Mouse (Mus musculus): ENCODE results near the gene Irf8. TPM values are rescaled to one million over a fixed set of nuclear protein-coding genes. Genes with fewer than 3 reads are reported as not detected.
A peak's percentile ranks its signal among the peaks of the same experiment; 100 is the strongest.
"Not testable (repeated sequence)": the region's sequence is repeated elsewhere in the genome, so short reads cannot be mapped to it uniquely, and the experiment has no call there.

The Irf8 gene
- polyA plus RNA-seq, 1 experiment: 50.7 TPM

DNA sequence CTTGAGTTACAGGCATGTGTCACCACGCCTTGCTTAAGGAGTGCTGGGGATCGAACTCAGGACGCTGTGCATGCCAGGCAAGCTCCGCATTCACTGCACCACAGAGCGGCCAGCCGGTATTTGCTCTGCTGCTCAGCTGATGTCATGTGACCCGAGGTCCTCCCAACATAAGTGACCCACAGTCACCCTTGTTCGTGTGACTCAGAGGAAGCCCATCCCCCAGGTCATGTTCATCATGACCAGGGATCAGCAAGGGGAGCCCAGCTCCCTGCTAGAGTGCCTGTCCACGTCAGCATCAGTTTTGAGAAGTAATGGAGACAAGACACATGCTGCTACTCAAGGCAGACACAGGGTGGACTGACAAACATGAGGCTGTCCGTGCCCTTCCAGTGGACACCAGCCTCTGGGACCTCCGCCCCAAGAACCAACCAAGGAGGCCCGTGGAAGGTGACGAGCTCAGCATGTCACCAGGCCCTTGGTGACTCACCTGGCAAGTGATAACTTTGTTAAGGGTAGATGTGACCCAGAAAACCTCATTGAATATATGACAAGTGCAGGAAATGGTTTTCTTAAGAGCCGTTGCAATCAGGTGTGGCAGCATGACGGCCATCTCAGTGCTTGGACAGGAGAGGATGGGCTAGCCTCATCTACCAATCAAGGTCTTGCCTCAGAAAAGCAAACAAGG lies 20.0 kb upstream of the Irf8 start:
- Histone ChIP-seq H3K27me3 (replicated peaks) (peaks cover 6% of the 10 kb centered on the region), H3K4me3 (replicated peaks) (peak overlapping the region; percentile 80), H3K36me3 (replicated peaks; ENCODE audit: low read length) (no peaks in the 10 kb centered on the region), H3K9me3 (peaks cover 3% of the 10 kb centered on the region; the same call in 1 of the 2 replicates), H3K4me1 (peaks cover 58% of the 10 kb centered on the region)
- TF ChIP-seq GATA1 (IDR thresholded peaks at IDR 0.05; ENCODE audit: borderline replicate concordance, low read length): no peak
- no peak for TF ChIP-seq FLI1 (IDR thresholded peaks at IDR 0.05; ENCODE audit: low read length)

GRCm38 (mm10) chr8:120719586-120720236 lies 16.4 kb upstream of the Irf8 start:
- TF ChIP-seq GATA1 (IDR thresholded peaks at IDR 0.05; ENCODE audit: borderline replicate concordance, low read length): no peak
- no peak for TF ChIP-seq FLI1 (IDR thresholded peaks at IDR 0.05; ENCODE audit: low read length)
- peaks cover 8% of the 10 kb centered on the region for H3K27me3 ChIP-seq (replicated peaks)
- no peak overlapping the region for H3K4me3 ChIP-seq (replicated peaks)
- H3K9me3 ChIP-seq: peaks cover 26% of the 10 kb centered on the region
- no peaks in the 10 kb centered on the region for H3K36me3 ChIP-seq (replicated peaks; ENCODE audit: low read length)
- H3K4me1 ChIP-seq: peaks cover 52% of the 10 kb centered on the region

- peaks cover 34% of the 10 kb centered on the region for H3K4me1 ChIP-seq
- no peaks in the 10 kb centered on the region for H3K36me3 ChIP-seq (replicated peaks; ENCODE audit: low read length)
- no peak overlapping the region for H3K4me3 ChIP-seq (replicated peaks)
- peaks cover 26% of the 10 kb centered on the region for H3K9me3 ChIP-seq
- peaks cover 8% of the 10 kb centered on the region for H3K27me3 ChIP-seq (replicated peaks)
- TF ChIP-seq GATA1 (IDR thresholded peaks at IDR 0.05; ENCODE audit: borderline replicate concordance, low read length) (no peak), FLI1 (IDR thresholded peaks at IDR 0.05; ENCODE audit: low read length) (no peak)
Measured at GRCm38 (mm10) chr8:120723025-120723424, 13.1 kb upstream of the Irf8 start.

- not testable (repeated sequence) for H3K27me3 ChIP-seq (replicated peaks); H3K36me3 ChIP-seq (replicated peaks; ENCODE audit: low read length); H3K4me3 ChIP-seq (replicated peaks)
- H3K9me3 ChIP-seq: peaks cover 26% of the 10 kb centered on the region
- peaks cover 30% of the 10 kb centered on the region for H3K4me1 ChIP-seq
Measured at GRCm38 (mm10) chr8:120724096-120724495, 12.1 kb upstream of the Irf8 start.

GRCm38 (mm10) chr8:120724816-120725575 lies 11.2 kb upstream of the Irf8 start:
- H3K9me3 ChIP-seq: peaks cover 26% of the 10 kb centered on the region

GRCm38 (mm10) chr8:120725576-120725950 lies 10.6 kb upstream of the Irf8 start:
- H3K36me3 ChIP-seq (replicated peaks; ENCODE audit: low read length): no peaks in the 10 kb centered on the region
- H3K4me1 ChIP-seq: peaks cover 30% of the 10 kb centered on the region
- H3K4me3 ChIP-seq (replicated peaks): no peak overlapping the region
- peaks cover 16% of the 10 kb centered on the region for H3K27me3 ChIP-seq (replicated peaks)
- TF ChIP-seq FLI1 (IDR thresholded peaks at IDR 0.05; ENCODE audit: low read length) (no peak), GATA1 (IDR thresholded peaks at IDR 0.05; ENCODE audit: borderline replicate concordance, low read length) (no peak)
- peaks cover 26% of the 10 kb centered on the region for H3K9me3 ChIP-seq

More at GRCm38 (mm10) chr8:120724816-120725575, 11.2 kb upstream of the Irf8 start:
- Histone ChIP-seq H3K4me1 (peaks cover 30% of the 10 kb centered on the region), H3K4me3 (replicated peaks) (peak overlapping the region; percentile 68), H3K27me3 (replicated peaks) (peaks cover 11% of the 10 kb centered on the region), H3K36me3 (replicated peaks; ENCODE audit: low read length) (no peaks in the 10 kb centered on the region)
- TF ChIP-seq GATA1 (IDR thresholded peaks at IDR 0.05; ENCODE audit: borderline replicate concordance, low read length): no peak
- no peak for TF ChIP-seq FLI1 (IDR thresholded peaks at IDR 0.05; ENCODE audit: low read length)

DNA sequence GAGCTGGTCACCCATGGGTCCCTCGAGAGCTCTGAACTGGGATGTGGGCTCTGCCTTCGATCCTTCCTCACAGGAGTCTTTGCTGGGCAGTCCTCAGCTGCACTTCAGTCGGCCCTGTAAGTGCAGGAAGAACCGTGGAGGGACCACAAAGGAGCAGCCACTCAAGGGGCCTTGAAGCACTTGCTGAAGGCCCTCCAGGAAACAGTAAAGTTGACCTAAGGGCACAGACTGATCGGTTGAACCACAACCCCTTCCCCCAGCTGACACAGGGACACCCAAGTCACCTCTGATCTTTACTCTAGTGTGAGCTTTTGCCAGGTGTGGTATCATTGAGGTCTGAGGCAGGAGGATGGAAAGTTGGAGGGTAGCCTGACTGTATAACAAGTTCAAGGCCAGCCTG lies 10.1 kb upstream of the Irf8 start:
- Histone ChIP-seq H3K9me3 (peaks cover 24% of the 10 kb centered on the region), H3K4me1 (peaks cover 30% of the 10 kb centered on the region), H3K36me3 (replicated peaks; ENCODE audit: low read length) (no peaks in the 10 kb centered on the region), H3K4me3 (replicated peaks) (no peak overlapping the region), H3K27me3 (replicated peaks) (peaks cover 16% of the 10 kb centered on the region)
- no peak for TF ChIP-seq GATA1 (IDR thresholded peaks at IDR 0.05; ENCODE audit: borderline replicate concordance, low read length)
- TF ChIP-seq FLI1 (IDR thresholded peaks at IDR 0.05; ENCODE audit: low read length): no peak

DNA sequence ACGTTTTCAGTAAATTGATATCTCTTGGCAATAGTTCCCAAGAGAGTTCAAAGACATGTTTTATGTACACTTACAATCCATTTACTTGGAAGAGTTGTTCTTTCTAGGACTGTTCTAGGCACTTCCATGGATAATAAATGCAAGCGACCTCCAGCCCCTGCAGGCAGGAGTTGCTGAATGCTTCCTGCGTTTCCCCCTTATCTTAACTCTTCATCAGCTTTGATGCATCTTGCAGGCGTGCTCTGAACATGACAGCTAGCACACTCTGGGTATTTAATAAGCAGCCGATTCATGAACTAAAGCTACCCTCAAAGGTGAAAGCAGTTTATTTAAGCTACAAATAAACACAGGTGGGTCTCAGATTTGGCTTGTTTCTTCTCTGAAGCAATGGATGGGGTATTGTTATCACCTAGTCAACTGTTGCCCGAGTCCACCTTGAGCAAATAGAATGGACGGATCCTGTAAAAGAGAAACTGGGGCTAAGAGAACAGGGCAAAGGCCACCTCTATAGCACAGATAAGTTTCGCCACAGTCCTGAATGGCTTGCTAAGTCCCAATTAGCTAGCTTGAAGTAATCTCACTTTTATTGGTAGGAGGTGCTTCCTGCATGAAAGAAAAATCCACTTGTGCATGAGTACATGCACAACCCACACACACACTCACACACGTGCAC lies 7.5 kb upstream of the Irf8 start:
- H3K27me3 ChIP-seq (replicated peaks): peaks cover 32% of the 10 kb centered on the region
- peaks cover 4% of the 10 kb centered on the region for H3K9me3 ChIP-seq
- no peak for TF ChIP-seq FLI1 (IDR thresholded peaks at IDR 0.05; ENCODE audit: low read length)
- TF ChIP-seq GATA1 (IDR thresholded peaks at IDR 0.05; ENCODE audit: borderline replicate concordance, low read length): no peak
- H3K4me1 ChIP-seq: peaks cover 30% of the 10 kb centered on the region
- no peaks in the 10 kb centered on the region for H3K36me3 ChIP-seq (replicated peaks; ENCODE audit: low read length)
- no peak overlapping the region for H3K4me3 ChIP-seq (replicated peaks)

- no peak overlapping the region for H3K4me3 ChIP-seq (replicated peaks)
- no peaks in the 10 kb centered on the region for H3K9me3 ChIP-seq
- H3K36me3 ChIP-seq (replicated peaks; ENCODE audit: low read length): no peaks in the 10 kb centered on the region
- H3K27me3 ChIP-seq (replicated peaks): peaks cover 59% of the 10 kb centered on the region
- peaks cover 30% of the 10 kb centered on the region for H3K4me1 ChIP-seq
- no peak for TF ChIP-seq GATA1 (IDR thresholded peaks at IDR 0.05; ENCODE audit: borderline replicate concordance, low read length)
- TF ChIP-seq FLI1 (IDR thresholded peaks at IDR 0.05; ENCODE audit: low read length): no peak
Measured at GRCm38 (mm10) chr8:120731582-120731981, 4.6 kb upstream of the Irf8 start.

Measured in megakaryocyte, embryonic 14.5 days (primary cell).